Mouse (Mus musculus) heart, embryonic 12.5 days (tissue): Measurements from ENCODE around the gene Nudt22. TPM values are rescaled to one million over a fixed set of nuclear protein-coding genes. Genes with fewer than 3 reads are reported as not detected.
"Not testable (repeated sequence)": the region's sequence is repeated elsewhere in the genome, so short reads cannot be mapped to it uniquely, and the experiment has no call there.

Experiments
- ATAC-seq: fragments of 200-750 bp; cut with Nextera tagmentation; 2 replicates; pipeline ENCODE4 v1.8.0; 2017; ENCODE audit warnings: moderate TSS enrichment, moderate library complexity; ENCODE audit not compliant: insufficient number of reproducible peaks, low FRiP score
- H3K27ac ChIP-seq: fragments of 300-500 bp; sonication (generic); 2 replicates; pipeline ENCODE4 v1.5.1; 2016; ENCODE audit warnings: mild to moderate bottlenecking, moderate library complexity; ENCODE audit not compliant: poor library complexity, severe bottlenecking
- H3K27me3 ChIP-seq: fragments of 300-500 bp; sonication (generic); replicated peaks from 2 replicates; pipeline ENCODE4 v1.6.1; 2016; ENCODE audit warnings: mild to moderate bottlenecking, moderate library complexity
- H3K36me3 ChIP-seq: fragments of 300-500 bp; sonication (generic); 2 replicates; pipeline ENCODE4 v1.6.1; 2016; ENCODE audit warnings: mild to moderate bottlenecking, moderate library complexity
- H3K4me1 ChIP-seq: fragments of 300-500 bp; sonication (generic); replicated peaks from 2 replicates; pipeline ENCODE4 v1.6.1; 2016; ENCODE audit warnings: mild to moderate bottlenecking
- H3K4me2 ChIP-seq: fragments of 300-500 bp; sonication (generic); 2 replicates; pipeline ENCODE4 v1.6.1; 2016; ENCODE audit warnings: mild to moderate bottlenecking, moderate library complexity
- H3K4me3 ChIP-seq: fragments of 300-500 bp; sonication (generic); 2 replicates; pipeline ENCODE4 v1.5.1; 2016; ENCODE audit warnings: mild to moderate bottlenecking
- H3K9ac ChIP-seq: fragments of 300-500 bp; sonication (generic); 2 replicates; pipeline ENCODE4 v1.6.1; 2016; ENCODE audit warnings: mild to moderate bottlenecking, moderate library complexity
- H3K9me3 ChIP-seq: fragments of 300-500 bp; sonication (generic); replicated peaks from 2 replicates; pipeline ENCODE4 v1.6.1; 2016; ENCODE audit warnings: mild to moderate bottlenecking, moderate library complexity
- WGBS: fragments of 180-500 bp; shearing (Covaris S2); methylation state at CpG from one replicate; pipeline ENCODE4 v1.1.7; 2016; 5-methylcytosine and 5-hydroxymethylcytosine counted together
- polyA plus RNA-seq: library from polyadenylated mRNA; unstranded; fragments of >200 nt; fragmentation: Nextera tagmentation; extraction: Ambion mirVana; gene quantifications from 2 replicates; pipeline ENCODE4 v1.2.1, GENCODE M21; 2016

Nudt22 gene
- polyA plus RNA-seq, 1 experiment from 2014 or later, result 22.4 TPM

DNA sequence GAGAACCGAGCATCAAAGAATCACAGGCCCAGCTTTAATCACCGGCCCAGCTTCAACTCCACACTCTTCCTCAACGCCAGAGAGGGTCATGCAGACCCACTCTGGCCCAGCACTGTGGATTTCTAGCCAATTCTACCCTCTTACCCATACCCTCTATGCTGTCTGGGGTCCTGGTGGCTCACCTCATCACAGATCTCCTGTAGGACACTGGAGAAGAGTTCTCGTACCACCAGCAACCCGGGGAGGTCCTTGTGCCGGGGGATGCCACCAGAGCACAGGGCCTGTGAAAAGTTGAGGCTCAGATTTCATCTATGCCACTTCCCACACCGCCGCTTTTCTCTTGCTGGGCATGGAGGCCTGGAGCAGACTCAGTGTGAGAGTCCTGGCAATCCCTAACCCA lies 1.4 kb downstream of the Nudt22 start:
- ATAC-seq, result no peak
- WGBS, result 84% methylated on average over 8 of the region's 8 CpGs
- Histone ChIP-seq H3K4me3 (no peak overlapping the region), H3K9me3 (0 out of 2 replicates have a peak, but pooled peaks cover 7% of the 10 kb centered on the region), H3K9ac (peak overlapping the region; percentile 73; the same call in 1 of the 2 replicates), H3K36me3 (peaks cover 16% of the 10 kb centered on the region), H3K27me3 (no peaks in the 10 kb centered on the region), H3K4me2 (peak overlapping the region; percentile 82), H3K4me1 (peaks cover 41% of the 10 kb centered on the region), H3K27ac (no peak overlapping the region)

DNA sequence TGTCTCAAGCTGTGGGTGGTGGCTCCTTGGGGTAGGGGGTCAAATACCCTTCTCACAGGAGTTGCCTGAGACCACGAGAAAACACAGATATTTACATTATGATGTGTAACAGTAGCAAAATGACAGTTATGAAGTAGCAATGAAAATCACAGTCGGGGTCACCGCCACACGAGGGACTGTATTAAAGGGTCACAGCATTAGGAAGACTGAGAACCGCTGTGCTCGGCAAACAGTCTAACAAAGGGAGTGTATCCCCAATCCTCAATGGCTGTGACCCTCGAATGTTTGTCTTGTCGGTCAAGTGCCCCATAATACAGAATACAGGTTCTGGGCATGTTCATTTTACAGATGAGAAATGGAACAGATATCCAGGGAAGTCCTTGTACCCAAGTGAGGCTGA lies 1.9 kb downstream of the Nudt22 start:
- H3K4me2 ChIP-seq, result no peak overlapping the region
- no peak for ATAC-seq
- H3K4me3 ChIP-seq, result no peak overlapping the region
- H3K27ac ChIP-seq, result no peak overlapping the region
- peaks cover 41% of the 10 kb centered on the region for H3K4me1 ChIP-seq
- WGBS, result 84% methylated on average over 8 of the region's 8 CpGs
- H3K27me3 ChIP-seq, result no peaks in the 10 kb centered on the region
- H3K9ac ChIP-seq, result no peak overlapping the region
- 0 out of 2 replicates have a peak, but pooled peaks cover 2% of the 10 kb centered on the region for H3K9me3 ChIP-seq
- H3K36me3 ChIP-seq, result peaks cover 11% of the 10 kb centered on the region

DNA sequence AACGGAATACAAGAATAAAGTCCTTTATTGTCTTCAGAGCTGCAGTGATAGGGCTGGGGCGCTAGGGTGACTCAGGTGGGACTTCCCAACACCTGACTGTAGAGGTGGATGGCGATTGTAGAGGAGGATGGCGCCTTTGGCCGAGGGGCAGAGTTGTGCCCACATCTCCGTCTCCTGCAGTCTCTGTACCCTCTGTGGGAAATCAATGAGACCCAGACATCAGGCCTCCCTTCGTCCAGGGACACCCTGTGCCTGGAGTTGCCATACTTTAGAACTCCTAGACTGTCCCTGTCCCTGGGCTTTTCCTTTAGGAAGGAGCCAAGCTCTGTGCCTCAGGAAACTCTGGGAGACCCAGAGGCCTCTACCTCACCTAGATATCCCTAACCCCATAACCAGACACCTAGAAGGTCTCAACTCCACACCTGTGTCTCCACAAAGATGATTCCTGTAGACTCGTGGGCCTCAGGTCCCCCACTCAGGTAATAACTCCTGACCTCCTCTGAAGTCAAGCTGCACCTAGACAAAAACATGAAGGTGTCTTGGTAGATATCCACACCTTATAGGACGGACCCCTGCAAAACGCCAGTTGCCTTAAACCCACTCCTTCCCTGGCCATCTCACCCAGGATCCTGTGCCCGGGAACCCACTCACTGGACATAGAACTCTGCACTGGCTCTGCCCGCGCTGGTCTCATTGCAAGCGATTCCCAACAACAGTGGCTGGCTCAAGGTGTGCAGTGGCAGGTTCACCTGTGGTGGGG lies 2.7 kb downstream of the Nudt22 start:
- H3K4me2 ChIP-seq, result peak overlapping the region; percentile 93
- H3K27ac ChIP-seq, result peak overlapping the region; percentile 82
- no peak for ATAC-seq
- peak overlapping the region; percentile 76 for H3K9ac ChIP-seq
- H3K4me3 ChIP-seq, result peak overlapping the region; percentile 61
- H3K27me3 ChIP-seq, result no peaks in the 10 kb centered on the region
- peaks cover 3% of the 10 kb centered on the region for H3K36me3 ChIP-seq
- peaks cover 44% of the 10 kb centered on the region for H3K4me1 ChIP-seq
- 65% methylated on average over 14 of the region's 14 CpGs for WGBS
- no peaks in the 10 kb centered on the region for H3K9me3 ChIP-seq

DNA sequence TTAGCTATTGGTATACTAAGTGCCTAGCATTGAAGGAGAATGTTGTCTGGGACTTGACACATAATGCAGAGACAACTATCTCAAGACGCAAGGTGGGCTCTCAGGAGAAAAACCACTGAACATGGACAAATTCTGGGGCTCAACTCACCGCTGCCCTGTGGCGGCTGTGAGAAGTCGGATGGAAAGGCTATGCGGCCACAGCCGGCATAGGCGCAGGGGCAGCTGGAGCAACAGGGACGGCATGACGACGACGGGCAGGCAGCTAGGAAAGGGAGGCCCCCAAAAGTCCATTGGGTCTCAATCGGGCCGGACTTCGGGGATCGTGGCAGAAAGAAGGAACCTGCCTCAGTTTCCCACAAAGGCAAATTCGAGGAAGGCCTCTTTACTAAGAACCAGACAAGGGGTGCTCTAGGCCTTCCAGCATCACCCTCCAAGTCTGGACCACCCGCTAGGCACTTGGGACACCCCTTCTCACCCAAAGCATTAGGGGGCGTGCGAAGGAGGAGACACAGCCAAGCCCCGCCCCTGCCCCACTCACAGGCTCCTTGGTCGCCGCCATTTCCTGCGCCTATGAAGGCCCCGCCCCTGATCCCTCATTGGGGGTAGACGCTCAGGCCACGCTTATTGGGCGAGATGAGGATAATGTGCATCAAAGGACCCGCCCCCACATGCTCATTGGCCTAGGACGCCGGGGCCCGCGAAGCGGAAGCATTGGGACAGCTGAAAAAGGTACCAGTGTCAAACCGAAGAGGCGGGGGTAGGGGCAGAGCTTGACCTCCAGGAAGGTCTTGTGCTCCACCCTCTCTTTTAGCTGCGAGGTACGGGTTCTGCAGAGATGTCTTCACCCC lies 3.7 kb downstream of the Nudt22 start, which contains the start of gene Dnajc4:
Gene Dnajc4, minus strand, starts transcription at position 562 of the 848 bp plus-strand sequence.
- H3K36me3 ChIP-seq, result no peaks in the 10 kb centered on the region
- peak; percentile 92 for ATAC-seq
- WGBS, result 2% methylated on average over 37 of the region's 37 CpGs
- H3K4me2 ChIP-seq, result peak within 1 kb of the TSS; percentile 93
- peak within 1 kb of the TSS; percentile 82 for H3K27ac ChIP-seq
- no peaks in the 10 kb centered on the region for H3K9me3 ChIP-seq
- H3K27me3 ChIP-seq, result no peaks in the 10 kb centered on the region
- H3K9ac ChIP-seq, result peak within 1 kb of the TSS; percentile 81
- H3K4me3 ChIP-seq, result peak within 1 kb of the TSS; percentile 61
- peaks cover 48% of the 10 kb centered on the region for H3K4me1 ChIP-seq

DNA sequence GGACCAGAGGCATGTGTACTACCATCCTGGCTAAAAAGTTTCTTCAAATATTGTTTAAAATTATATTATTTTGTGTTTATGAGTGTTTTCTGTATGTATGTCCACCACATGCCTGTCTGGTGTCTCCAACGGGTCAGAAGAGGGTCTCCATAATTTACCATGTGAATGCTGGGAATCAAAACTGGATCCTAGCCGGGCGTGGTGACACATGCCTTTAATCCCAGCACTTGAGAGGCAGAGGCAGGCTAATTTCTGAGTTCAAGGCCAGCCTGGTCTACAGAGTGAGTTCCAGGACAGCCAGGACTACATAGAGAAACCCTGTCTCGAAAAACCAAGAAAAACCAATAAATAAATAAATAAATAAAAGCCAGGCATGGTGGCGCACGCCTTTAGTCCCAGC lies 4.8 kb downstream of the Nudt22 start:
- peaks cover 47% of the 10 kb centered on the region for H3K4me1 ChIP-seq
- H3K4me3 ChIP-seq, ATAC-seq, H3K9ac ChIP-seq, H3K27ac ChIP-seq, H3K36me3 ChIP-seq, H3K9me3 ChIP-seq, H3K27me3 ChIP-seq: not testable (repeated sequence)
- 85% methylated on average over 6 of the region's 6 CpGs for WGBS
- H3K4me2 ChIP-seq, result peak overlapping the region; percentile 93; the same call in 1 of the 2 replicates

DNA sequence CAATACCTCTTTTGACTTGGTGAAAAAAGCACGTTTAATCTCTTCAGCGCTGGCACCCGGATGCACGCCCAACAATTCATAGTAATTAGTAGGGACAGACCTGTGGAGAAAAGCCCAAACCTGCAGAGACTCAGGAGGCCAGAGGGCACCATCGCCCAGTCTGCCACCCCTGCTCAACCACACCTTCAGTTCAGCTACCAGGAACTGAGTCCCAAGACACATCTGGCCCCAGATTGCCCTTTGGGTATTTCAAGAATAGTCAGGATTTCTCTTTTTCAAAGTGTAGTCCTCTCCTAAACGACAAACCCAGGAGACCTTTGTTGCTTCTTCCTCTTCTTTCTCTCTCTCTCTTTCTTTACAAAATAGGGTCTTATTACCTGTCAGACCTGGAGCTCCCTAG lies 5.2 kb downstream of the Nudt22 start:
- 79% methylated on average over 6 of the region's 6 CpGs for WGBS
- Histone ChIP-seq H3K4me2 (no peak overlapping the region), H3K9me3 (no peaks in the 10 kb centered on the region), H3K27me3 (no peaks in the 10 kb centered on the region), H3K4me3 (no peak overlapping the region), H3K4me1 (peaks cover 51% of the 10 kb centered on the region), H3K36me3 (peaks cover 5% of the 10 kb centered on the region), H3K9ac (no peak overlapping the region), H3K27ac (no peak overlapping the region)
- ATAC-seq, result no peak

DNA sequence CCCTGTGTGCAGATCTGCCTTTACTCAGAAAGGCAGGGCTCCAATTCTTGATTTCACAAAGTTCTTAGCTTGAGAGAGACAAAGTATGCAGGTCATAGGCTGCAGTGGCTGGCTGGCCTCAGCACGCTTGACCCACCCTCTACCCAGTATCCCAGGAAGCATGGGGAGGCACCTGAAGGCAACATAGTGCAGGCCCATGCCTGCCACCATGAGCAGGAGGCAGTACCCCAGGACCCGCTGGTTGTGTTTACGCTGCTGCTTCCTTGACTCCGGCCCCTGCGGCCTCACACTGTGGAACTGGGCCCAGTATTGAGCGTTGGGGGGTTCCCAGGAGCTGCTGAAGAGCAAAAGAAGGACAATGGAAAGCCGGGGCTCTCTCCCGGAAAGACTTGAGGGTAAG lies 6.7 kb downstream of the Nudt22 start:
- H3K27ac ChIP-seq, result no peak overlapping the region
- WGBS, result 87% methylated on average over 8 of the region's 8 CpGs
- H3K4me1 ChIP-seq, result peaks cover 42% of the 10 kb centered on the region

DNA sequence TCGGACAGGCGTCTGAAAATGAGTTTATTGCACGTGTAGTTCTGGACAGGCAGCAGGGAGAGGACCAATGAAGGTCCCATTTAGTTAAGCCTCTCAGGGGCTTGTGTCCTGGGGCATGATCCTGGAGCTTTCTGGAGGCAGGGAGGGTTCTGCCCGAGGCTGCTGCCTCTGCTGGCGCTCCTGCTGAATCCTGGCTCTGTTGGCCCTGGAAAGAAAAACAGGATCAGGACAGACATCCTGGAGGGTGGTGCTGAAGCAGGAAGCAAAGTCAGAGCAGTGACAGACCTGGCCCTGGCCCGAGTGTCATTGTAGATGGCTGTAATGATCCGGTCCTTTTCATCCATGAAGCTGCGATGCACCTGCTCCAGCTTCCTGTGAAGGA lies 8.0 kb downstream of the Nudt22 start:
- 5% methylated on average over 8 of the region's 8 CpGs for WGBS
- H3K4me2 ChIP-seq, result peak overlapping the region; percentile 74

More for the DNA sequence above, 6.7 kb downstream of the Nudt22 start:
- Histone ChIP-seq H3K4me2 (no peak overlapping the region), H3K4me3 (no peak overlapping the region), H3K27me3 (no peaks in the 10 kb centered on the region), H3K9me3 (no peaks in the 10 kb centered on the region), H3K9ac (0 out of 2 replicates have a peak overlapping the region, but pooled peaks have one; percentile 0), H3K36me3 (peaks cover 17% of the 10 kb centered on the region)
- ATAC-seq, result no peak

DNA sequence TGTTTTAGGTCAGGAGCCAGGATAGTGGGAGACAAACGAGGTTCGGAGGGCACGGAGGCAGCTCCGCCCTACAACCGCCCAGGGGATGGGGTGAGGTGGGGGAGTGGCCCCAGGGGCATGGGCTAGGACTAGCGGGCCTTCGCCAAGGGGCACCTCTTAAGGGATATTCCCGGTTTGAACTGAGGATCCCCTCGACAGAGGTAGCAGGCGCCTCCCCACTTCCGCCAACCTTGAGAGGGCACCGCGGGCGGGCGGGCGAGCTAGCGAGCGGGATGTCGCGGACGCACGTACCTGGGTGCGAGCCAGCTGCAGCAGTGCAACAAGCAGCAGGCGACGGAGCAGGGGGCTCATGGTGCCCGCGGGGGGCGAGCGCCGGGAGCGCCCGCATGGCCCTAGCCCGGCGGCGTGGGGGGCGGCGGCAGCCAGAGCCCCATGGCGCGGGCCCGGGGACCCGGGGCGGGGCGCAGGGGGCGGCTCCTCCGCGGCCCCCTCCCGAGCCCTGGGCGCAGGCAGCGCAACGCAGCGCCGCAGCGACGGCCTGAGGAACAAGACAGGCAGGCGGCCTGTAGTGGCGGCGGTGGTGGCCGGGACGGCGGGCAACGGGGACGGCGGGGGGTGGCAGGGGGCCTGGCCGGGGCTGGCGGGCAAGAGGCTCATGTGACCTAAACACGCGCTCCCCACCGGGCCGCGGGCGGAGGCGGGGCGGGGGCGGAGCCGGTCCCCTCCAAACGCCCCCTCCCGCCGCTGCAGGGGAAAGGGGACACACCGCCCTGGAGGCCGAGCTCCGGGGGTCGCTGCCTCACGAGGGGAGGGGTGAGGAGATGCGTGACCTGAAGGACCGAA lies 8.6 kb downstream of the Nudt22 start, which contains the start of gene Vegfb:
Gene Vegfb, minus strand, starts transcription at position 591 of the 843 bp plus-strand sequence.
- ATAC-seq, result peak; percentile 61
- Histone ChIP-seq H3K27ac (peak within 1 kb of the TSS; percentile 99), H3K4me1 (peaks cover 31% of the 10 kb centered on the region), H3K27me3 (no peaks in the 10 kb centered on the region), H3K9ac (peak within 1 kb of the TSS; percentile 97), H3K4me3 (peak within 1 kb of the TSS; percentile 87), H3K36me3 (peaks cover 36% of the 10 kb centered on the region), H3K4me2 (peak within 1 kb of the TSS; percentile 74), H3K9me3 (no peaks in the 10 kb centered on the region)
- WGBS, result under 1% methylated on average over 81 of the region's 85 CpGs

More for the DNA sequence above, 8.0 kb downstream of the Nudt22 start:
- Histone ChIP-seq H3K4me3 (peak overlapping the region; percentile 87), H3K36me3 (peaks cover 30% of the 10 kb centered on the region), H3K9ac (peak overlapping the region; percentile 97), H3K9me3 (no peaks in the 10 kb centered on the region), H3K27me3 (no peaks in the 10 kb centered on the region), H3K27ac (peak overlapping the region; percentile 99), H3K4me1 (peaks cover 33% of the 10 kb centered on the region)
- no peak; the same call in 1 of the 2 replicates for ATAC-seq

DNA sequence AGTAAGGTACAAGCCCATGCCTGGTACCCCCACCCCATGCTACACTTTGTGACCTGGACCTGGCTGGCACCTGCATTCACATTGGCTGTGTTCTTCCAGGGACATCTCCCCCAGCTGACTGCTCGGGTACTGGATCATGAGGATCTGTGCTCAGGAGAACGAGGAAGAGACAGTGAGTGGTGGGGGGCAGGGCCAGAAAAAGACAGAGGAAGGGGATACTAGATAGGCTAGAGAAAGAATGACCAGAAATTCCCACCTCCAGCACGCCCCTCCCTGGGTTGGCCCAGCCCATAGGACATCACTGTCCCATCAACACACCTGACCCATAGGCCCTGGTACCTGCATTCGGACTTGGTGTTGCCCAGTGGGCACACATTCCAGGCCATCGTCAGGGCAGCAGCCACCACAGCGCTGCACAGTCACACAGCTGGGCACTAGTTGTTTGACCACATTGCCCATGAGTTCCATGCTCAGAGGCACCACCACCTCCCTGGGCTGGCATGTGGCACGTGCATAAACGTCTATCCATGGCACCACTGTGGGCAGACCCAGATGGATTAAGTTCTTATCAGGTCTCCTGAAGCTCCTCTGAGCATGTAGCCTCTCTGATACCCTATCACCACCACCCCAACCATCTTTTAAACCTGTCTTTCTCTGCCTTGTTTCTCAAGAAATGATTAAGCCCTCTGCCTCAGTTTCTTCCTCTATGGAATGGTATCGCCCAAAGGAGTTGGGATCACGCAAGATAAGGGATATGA lies 9.8 kb downstream of the Nudt22 start:
- 68% methylated on average over 10 of the region's 10 CpGs for WGBS

More for the DNA sequence above, 9.8 kb downstream of the Nudt22 start:
- H3K9ac ChIP-seq, result peak overlapping the region; percentile 97
- no peak for ATAC-seq
- peaks cover 30% of the 10 kb centered on the region for H3K4me1 ChIP-seq
- H3K4me2 ChIP-seq, result peak overlapping the region; percentile 74
- peak overlapping the region; percentile 99; the same call in 1 of the 2 replicates for H3K27ac ChIP-seq
- H3K36me3 ChIP-seq, result peaks cover 44% of the 10 kb centered on the region
- H3K4me3 ChIP-seq, result peak overlapping the region; percentile 87
- H3K9me3 ChIP-seq, result no peaks in the 10 kb centered on the region
- H3K27me3 ChIP-seq, result no peaks in the 10 kb centered on the region
